Mouse (Mus musculus): ENCODE results near the gene Paqr8.

Gene Paqr8

DNA sequence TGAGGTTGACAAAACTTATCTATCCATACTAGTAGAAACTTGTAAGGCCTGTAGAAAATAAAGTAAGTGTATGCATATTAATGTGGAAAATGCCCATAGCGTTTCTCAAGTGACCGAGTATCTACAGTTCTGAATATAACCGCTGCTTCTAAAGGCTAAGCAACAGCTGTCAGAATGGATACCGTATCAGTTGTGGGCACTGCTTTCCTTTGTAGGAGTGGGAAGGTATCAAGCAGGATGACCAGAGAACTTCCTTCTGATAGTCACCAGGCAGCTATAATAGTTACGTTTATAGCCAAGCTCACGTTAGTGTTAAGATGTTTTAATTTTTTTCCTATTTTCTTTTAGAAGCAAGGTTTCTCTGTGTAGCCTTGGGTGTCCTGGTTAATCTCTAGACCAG lies 83.0 kb downstream of the Paqr8 start:
- DNase-seq (ENCODE audit: low spot score in 2 of 2), result no peak

DNA sequence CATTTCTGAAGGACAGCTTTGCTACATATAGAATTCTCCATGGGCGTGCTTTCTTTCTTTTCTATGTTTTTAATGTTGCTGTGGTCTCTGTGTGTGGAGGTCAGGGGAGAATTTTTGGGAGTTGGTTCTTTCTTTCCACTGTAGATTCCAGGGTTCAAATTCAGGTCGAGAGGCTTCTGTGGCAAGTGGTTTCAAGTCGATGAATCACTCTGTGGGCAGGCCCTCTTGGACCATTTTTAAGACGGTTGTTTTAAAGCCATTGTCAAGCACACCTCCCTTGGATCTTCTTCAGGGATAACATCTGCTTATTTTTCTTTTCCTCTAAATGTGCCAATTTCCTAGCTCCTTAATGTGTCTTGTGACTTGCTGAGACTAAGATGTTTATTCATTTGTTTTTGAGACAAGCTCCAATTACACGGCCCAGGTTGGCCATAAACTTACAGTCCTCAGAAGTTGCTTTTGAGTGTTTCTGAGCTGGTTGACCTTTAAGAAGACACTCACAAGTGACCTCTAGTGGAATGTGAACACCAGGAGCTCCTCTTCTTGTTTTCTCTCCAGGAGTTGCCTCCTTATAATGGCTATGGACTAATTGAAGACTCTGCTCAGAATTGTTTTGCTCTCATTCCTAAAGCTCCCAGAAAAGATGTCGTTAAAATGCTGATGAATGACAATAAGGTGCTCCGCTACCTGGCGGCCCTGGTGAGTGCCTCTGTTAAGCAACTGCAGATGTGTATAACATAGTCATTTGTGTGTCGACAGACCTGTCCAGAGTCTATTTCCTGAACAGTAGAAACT lies 84.1 kb downstream of the Paqr8 start:
- no peak for DNase-seq (ENCODE audit: low spot score in 2 of 2)

DNA sequence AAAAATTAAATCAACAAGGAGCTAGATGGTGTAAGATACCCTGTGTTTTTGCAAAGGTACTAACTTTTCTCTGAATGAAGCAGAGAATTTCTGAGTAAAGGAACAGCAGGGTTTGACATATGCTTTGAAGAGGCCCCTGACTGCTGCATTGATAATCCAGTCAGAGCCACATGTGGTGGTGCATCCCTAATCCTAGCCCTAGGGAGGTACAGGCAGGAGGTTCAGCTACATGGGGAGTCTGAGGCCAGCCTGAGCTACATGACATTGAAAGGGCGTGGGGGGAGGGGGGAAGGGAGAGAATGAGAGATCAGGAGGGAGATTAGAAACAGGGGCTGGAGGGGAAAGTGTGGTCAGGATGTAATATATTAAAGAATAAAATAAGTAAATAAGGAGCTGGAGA lies 90.1 kb downstream of the Paqr8 start:
- DNase-seq (ENCODE audit: low spot score in 2 of 2), result no peak

DNA sequence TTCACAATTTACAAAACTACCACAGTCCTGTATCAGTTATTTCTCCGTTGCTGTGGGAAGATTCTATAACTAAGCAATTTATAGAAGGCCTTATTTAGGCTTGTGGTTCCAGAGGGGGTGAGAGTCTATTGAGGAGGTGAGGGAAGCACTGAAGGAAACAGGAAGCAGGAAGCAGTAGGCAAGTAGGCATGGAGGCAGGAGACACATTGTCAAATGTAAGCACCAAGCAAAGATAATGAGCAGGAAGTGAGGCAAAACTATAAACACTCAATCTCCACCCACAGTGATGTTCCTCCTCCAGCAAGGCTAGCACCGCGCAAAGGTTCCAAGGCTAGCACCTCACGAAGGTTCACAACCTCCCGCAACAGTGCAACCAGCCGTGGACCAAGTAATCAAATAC lies 91.4 kb downstream of the Paqr8 start:
- no peak for DNase-seq (ENCODE audit: low spot score in 2 of 2)

DNA sequence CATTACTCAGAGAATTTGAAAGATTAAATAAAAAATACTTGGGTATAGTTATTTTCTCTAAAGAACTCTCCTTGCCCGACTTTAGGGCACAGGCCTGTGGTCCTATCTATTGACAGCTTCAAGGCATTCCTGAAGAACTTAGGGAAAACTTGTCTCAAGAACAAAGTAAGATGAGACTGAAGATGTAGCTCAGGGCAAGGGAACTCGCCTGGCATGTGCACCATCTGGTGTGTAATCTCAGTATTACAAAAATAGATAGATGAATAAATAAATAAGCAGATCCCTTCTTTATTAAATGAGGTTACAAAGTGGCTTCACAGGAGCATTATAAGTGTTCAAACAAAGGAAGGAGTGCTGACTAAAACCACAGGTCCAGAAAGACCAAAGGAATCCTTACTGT lies 93.7 kb downstream of the Paqr8 start:
- DNase-seq (ENCODE audit: low spot score in 2 of 2), result no peak

DNA sequence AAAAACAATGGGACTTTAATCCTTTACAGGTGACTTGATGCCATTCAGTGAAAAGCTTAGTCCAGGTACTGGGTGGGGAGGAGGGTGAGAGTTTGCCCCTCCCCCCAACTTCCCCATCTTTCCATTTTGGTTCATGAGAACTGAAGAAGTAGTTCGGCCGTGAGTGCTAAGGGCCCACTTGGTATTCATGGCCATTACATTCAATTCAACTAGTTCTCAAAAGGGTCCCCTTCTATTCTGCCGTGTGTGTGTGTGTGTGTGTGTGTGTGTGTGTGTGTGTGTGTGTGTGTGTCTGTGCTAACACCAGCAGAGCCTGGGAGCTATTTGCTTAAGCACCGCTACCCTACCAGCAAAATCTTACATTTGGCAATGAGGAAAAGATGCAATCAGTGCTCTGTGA lies 94.2 kb downstream of the Paqr8 start:
- DNase-seq (ENCODE audit: low spot score in 2 of 2), result no peak

DNA sequence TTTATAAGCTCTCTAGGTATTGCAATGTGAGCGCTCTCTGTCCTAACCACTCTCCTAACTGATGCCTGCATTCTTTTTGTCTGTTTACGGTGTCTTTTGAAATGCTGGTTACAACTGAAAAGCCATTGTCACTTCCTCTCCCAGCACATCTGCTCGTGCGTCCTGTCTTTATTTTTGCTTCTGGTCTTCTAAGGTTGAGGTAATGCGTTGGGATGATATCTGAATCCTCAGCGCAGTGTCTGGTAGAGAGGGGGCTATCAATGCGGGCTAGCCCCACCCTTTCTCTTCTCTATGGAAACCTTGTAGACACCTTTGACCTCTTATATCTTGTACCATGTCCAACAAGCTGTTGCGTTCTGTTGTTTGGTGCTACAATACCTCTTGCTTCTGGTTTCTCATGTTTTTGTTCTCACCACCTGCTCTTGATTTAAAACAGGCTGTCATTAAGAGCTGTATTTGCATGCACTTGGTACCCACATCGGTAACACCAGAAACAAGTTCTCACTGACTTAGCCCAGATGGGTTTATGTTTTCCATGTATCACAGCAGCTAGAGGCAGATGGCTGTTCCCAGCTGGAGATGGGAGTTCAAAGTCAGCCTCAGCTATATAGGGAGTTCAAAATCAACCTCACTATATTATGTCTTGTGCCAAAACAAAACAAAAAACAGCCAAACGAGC lies 96.1 kb downstream of the Paqr8 start:
- DNase-seq (ENCODE audit: low spot score in 2 of 2), result no peak

Data from frontal cortex, postnatal 36 days (tissue).